Mouse (Mus musculus) cortical plate, adult 2 months (tissue): ENCODE data around the gene Rbm28.

Source experiments
- CTCF ChIP-seq: fragments of 200-500 bp; IDR thresholded peaks from 2 replicates; pipeline ENCODE4 v1.5.1; 2011; ENCODE audit warnings: mild to moderate bottlenecking, control low read depth, low read length; ENCODE audit not compliant: insufficient read depth; ENCODE audit errors: extremely low read depth
- POLR2A ChIP-seq: fragments of 200-500 bp; IDR thresholded peaks from 2 replicates; pipeline ENCODE4 v1.6.1; 2011; ENCODE audit warnings: mild to moderate bottlenecking, low read length, control low read depth; ENCODE audit not compliant: insufficient read depth; ENCODE audit errors: extremely low read depth

GRCm38 (mm10) chr6:29143608-29144007 is 21.2 kb downstream of the Rbm28 start:
- no peak for TF ChIP-seq POLR2A
- peak; percentile 84 for TF ChIP-seq CTCF
